Mouse (Mus musculus) layer of hippocampus, adult 9-11 months (tissue): Measurements from ENCODE around the gene Myof.

Source experiments
- DNase-seq: peaks from one replicate; pipeline ENCODE4 v3.0.0; 2022

The Myof gene

DNA sequence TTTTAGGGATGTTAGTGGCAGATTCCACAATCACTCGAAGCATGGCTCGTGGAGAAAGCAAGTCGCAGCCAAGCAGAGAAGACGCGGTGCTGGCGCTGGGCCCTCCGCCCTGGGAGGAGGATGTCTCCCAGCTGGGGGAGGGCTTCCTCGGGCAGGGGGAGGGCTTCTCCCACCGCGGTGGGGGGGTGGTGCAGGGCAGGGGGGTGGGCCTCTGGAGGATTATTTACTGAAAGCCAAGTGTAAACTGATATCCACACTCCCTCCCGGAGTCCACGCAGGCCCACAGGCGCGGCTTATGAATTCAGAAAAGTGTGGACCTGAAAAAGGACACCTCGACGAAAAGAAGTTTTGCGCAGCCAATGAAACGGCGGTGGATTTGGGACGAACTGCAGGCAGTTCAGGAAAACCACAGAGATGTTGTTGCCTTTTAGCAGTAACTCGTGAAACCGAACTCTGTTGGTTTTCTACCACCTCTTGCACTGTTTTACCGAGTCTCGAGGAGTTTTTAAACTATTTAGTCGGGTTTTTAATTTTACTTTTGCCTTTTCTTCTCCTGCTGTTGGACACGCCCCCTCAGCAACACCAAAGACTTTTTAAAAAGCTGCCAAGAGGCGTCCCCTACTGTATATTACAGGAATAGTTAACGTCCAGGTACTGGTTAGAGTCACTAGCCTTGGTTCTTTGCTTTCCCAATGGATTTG, at the start of gene Myof:
Gene Myof, minus strand, starts transcription at position 297 of the 701 bp plus-strand sequence.
- DNase-seq: no peak

DNA sequence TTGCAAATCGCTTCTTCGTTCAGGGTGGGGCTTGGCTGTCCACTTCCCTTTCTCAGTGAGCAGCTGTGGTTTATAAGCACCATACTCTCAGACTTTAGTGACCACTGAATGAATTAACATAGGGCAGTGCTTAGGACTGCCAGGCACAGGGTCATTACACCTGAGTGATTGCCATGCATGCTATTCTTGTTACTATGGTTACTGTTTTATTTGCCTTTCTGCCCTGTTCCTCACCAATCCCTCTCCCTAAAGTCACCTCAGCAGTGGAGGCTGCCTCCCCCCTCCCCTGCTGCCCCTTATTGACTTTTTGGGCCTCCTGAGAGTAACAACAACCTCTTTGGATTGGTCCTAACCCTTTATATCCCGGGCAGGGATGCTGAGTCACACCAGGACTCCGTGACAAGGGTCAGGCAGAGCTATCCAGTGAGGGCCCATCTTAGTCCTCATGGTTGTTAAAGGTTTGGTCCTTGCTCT, 48.2 kb upstream of the Myof start:
- DNase-seq: no peak

DNA sequence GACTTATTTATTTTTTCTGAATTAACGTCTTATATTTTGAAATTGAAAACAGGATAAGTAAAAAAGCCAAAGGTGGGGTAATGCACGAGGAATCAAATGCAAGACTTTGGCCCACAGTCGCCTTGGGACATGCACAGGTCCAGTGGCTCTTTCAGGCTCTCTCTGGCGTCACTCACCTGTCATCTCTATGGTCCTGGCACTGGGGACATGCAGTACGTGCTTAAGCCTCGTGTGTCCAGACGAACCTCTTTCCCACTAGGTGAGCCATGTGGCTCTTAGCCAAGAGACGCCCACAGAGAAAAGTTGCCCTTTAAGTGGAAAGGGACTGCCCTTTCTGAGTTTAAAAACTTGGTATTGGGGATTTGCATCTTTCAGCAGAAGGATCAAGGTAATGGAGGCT, 46.0 kb upstream of the Myof start:
- no peak for DNase-seq

GRCm38 (mm10) chr19:38086948-38087551, 43.7 kb upstream of the Myof start:
- DNase-seq: peak; percentile 9

DNA sequence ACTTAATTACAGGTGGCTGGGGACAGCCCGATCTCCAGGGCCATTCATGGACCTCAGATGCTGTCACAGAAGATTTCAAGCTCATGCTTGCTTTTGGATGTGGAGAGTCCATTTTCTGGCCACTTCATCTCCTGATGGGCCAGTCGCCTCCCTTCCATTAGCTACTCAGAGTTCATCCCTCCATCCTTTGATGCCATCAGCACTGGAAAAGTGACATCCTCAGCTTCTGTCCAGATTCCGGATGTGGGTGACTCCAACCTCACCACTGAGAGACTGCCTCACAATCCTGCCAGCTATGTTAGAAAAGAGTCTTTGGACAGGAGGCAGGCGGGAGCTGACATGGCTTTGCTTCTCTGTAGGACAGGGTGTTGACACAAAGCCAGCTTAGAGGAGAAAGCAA, 42.5 kb upstream of the Myof start:
- no peak for DNase-seq

DNA sequence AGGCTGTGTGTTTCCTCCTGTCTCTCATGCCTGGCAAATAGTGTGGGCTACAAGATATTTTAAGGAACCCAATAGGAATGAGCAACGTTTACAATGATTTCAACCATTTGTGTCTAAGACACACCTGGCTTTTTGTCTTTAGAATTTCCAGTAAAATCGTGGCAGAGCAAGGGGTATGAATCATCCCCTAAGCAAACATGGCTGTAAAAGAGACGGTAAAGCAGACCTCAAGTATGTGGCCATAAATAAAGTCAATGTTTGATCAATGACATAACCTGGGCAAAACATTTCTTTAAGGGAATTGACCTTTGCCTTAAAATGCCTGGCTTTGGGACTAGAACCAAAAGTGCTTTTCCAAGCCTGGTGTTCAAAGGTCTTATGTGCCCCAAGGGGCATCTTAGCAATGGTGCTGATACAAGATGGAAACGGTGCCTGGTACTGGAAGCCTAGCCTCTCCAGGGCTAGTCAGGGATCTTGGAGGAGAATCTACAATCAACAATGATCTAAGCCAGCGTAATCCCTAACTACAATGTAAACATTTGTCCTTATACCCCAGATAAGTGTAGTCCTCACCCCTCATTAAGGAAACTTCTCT, 39.7 kb upstream of the Myof start:
- no peak for DNase-seq

- no peak for DNase-seq
These were observed 38.0 kb upstream of the Myof start for GRCm38 (mm10) chr19:38081361-38081760.

GRCm38 (mm10) chr19:38077851-38078540, 34.6 kb upstream of the Myof start:
- no peak for DNase-seq

DNA sequence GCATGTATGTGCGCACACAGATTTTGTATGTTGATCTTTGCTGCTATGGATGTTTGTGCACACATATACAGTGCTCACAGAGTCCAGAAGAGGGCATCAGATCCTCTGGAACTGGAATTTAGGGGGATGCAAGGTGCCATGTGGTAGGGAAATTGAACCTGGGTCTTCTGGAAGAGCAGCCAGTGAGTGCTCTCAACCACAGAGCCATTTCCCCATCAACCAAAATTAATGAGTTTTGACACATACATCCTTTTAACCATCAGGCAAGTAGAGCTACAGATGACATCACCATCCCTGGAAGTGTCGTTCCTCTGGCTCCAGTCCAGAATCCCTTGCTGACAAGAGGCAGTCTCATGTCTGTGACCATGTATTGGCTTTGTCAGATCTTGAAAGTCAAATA, 32.9 kb upstream of the Myof start:
- no peak for DNase-seq

DNA sequence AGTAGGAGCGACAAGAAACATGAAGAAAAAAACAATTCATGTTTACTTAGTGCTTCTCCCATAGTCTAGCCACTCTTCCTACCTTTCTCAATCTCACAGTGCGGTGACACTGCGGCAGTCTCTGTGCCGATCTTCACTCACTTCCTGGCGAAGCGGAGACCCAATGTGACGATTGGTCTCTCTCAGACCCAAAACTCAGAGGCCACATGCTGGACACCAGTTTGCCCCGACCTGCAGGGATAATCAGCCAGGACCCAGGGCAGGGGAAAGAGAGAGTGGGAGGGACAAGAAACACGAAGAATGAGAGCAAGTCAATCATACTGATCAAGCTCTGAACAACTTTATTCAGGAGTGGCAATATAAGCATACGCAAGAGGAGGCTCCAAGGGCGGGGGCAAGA, 31.7 kb upstream of the Myof start:
- DNase-seq: no peak

GRCm38 (mm10) chr19:38073226-38073625, 29.8 kb upstream of the Myof start:
- no peak for DNase-seq

GRCm38 (mm10) chr19:38064051-38064450, 20.7 kb upstream of the Myof start:
- no peak for DNase-seq

DNA sequence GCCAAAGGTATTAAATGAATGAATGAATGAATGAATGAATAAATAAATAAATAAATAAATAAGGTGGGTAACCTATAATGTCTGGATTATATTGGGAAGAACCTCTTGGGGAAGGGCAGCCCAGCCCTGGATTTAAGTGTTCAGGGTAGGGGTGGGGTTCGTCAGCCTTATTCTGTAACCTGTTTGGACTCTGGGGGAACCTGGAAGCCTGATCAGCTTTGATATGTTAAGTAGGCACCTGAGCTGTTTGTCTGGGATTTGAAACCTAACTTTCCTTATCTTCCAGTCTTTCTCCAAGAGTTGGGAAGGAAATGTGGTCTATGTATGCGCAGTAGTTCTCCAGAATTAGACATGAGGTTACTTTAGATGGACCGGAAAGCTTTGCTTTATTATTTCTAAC, 19.8 kb upstream of the Myof start:
- no peak for DNase-seq

DNA sequence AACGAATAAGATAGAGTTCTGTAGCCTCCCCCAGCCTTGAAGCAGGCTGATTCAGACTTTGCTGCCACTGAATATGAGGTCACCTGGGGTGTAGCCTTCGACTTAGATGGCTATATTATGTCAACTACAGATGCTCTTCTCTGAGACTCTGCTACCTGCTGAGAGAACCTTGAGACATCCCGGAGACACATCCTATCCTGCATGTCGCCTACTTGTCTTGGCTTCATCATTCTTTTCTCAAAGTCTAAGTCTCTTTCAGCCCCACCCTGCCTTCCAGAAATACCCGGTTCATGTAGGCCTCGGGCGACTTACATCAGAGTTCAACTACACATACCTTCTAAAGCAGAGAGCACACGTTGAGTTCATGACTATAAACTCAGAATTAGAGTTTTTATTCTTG, 13.6 kb upstream of the Myof start:
- no peak for DNase-seq

GRCm38 (mm10) chr19:38056276-38056675, 12.9 kb upstream of the Myof start:
- DNase-seq: no peak

DNA sequence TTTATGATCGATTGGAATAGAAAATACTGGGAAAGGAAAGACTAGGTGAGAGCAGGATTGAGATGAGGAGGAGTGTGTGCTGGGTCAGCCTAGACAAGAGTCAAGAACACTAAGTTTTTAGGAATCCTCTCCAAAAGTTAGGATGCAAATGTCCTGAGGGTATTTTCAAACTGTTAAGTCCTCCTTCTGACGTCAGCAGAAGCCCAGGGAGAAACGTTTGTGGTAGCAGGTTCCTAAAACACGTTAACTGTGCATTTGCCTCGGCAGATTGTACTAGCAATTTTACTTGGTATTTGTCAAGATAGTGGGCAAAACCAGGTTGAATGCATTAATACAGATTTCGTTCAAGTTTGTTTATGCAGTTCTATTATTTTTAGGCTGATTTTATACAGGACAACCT, 12.4 kb upstream of the Myof start:
- DNase-seq: no peak

DNA sequence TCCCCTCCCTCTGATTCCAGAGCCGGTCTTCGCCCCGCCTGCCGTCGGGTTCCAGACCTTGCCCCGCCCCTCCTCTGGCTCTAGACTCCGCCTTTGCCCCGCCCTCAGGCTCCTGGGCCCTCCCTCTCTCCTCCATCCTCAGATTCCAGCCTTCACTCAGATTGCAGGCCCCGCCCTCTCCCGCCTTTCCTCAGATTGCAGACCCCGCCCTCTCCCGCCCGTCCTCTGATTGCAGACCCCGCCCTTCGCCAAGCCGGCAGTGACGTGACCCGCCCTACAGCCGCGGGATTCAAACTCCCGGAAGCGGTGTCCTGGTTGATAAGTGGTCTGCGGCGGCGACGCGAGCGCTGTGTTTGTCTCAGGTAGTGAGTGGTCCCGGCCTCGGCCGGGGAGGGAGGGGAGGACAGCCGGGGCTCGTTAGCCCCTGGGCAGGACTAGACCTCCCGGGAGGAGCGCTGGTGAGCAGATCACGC, 11.4 kb upstream of the Myof start, which contains the start of gene Cep55:
Gene Cep55, plus strand, starts transcription at position 292 of the 473 bp plus-strand sequence.
- DNase-seq: peak; percentile 96

DNA sequence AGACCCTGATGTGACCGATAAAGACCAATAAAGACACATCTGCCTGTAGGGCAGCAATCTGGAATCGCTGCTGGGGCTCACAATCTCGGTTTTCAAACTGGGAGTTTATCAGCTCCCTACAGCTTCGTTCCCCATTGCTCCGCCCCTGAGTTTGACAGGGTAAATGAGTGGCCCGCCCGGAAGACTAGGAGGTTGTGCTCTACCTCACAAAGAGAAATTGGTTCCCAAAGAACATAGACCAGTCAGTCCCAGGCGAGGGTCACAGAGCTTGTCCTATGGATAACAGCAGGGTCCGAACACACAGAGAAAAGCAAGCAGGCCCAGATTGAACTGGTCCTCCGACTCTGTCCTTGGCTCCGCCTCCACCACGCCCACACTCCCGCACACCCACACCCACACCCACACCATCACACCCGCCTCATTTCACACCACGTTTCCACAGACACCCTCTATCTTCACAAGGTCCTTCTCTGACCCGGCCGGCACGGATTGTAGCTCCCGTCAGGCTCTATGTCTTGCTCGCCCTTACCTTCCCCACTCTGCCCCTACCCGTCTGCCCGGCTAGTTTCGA, 10.9 kb upstream of the Myof start:
- DNase-seq: no peak

DNA sequence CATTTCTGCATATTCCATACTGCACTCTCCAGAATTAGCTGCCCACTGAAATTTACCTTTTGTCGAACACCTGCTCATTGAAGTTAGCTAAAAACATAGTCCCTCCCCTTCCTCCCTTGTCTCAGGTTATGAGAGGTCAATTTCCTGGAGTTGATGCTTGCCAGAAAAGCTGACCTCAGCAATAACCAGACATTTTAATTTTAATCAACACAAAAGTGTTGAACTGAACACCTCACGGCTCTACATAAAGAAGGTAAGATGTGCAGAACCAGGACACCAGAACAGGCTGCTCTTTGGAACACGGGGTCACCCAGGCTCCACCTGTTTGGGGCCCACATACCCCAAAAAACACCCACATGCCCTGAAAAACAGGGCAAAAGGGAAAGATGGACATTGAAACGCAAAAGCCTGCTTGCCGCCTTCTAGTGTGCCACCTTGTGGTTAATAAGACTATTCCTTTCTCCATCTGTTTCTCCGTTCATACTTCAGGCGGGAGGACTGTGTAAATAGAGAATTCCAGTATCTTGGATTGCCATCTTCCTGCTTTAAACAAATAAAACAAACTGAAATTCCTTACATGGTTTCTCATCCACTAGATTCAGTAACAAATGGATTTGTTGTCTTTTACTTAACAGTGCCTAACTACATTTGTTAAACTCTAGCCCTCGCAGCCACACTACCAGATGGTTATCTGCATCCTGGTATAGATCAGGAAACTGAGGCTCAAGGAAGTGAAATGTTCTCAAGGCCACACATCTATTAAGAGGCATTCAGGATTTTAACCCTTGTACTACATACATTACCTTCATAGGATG, 10.1 kb upstream of the Myof start:
- DNase-seq: no peak

DNA sequence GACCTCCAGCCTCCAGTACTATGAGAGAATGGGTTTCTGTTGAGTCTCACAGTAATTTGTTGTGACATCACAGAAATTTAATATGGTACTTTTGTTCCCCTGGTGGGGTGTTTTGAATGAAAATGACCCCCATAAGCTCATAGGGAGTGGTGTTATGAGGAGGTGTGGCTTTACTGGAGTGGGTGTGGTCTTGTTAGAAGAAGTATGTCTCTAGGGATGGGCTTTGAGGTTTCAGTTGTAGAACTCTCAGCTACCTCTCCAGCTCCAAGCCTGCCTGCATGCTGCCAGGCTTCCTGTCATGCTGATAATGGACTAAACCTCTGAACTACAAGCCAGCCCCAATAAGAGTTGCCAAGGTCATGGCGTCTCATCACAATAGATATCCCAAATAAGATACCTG, 6.3 kb upstream of the Myof start:
- DNase-seq: no peak

- DNase-seq: no peak
These were observed 1.8 kb upstream of the Myof start for GRCm38 (mm10) chr19:38045198-38045597.

DNA sequence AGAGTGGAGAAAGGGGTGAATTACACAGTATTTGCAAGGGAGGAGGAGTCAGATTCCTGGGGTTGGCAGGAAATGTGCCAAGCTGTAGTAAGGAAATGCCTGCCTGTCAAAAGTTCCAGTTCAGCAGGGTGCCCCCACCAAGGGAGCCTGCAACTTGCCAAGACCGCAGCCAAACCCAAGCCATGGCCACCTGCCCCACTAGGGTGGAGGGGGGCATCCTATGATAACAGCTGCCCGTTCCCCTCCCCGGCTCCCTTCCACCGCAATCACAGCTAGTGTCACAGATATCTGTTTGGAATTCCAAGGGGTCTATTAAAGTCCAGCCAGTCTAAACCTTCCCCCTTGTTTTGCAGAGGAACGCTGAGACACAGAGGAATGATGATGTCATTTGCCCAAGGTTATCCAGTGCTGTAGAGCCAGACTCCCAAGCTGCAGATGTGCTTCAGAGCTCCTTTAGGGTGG, 1.1 kb downstream of the Myof start:
- DNase-seq: no peak
